Mouse (Mus musculus): ENCODE measurements around the gene Ncoa7. TPM values are rescaled to one million over a fixed set of nuclear protein-coding genes. Genes with fewer than 3 reads are reported as not detected.
"Not testable (repeated sequence)": the region's sequence is repeated elsewhere in the genome, so short reads cannot be mapped to it uniquely, and the experiment has no call there.

Gene Ncoa7
- polyA plus RNA-seq, 1 experiment = 35.6 TPM

GRCm38 (mm10) chr10:30796469-30797261 lies 6.5 kb downstream of the Ncoa7 start:
- H3K4me1 ChIP-seq (ENCODE audit: control insufficient read depth, insufficient read depth, low read length) = no peaks in the 10 kb centered on the region; the same call in 1 of the 2 replicates
- H3K27ac ChIP-seq (ENCODE audit: control insufficient read depth, insufficient read depth, low read depth, low read length, poor library complexity) = no peak overlapping the region
- WGBS = 60% methylated on average over 5 of the region's 5 CpGs
- TF ChIP-seq POLR2A (IDR thresholded peaks at IDR 0.05; ENCODE audit: borderline replicate concordance, control insufficient read depth, low read depth, low read length) = no peak
- no peak for TF ChIP-seq CTCF (IDR thresholded peaks at IDR 0.05; ENCODE audit: control insufficient read depth, insufficient read depth, low read length)
- no peak overlapping the region for H3K4me3 ChIP-seq (replicated peaks; ENCODE audit: control insufficient read depth, low read depth, low read length)

DNA sequence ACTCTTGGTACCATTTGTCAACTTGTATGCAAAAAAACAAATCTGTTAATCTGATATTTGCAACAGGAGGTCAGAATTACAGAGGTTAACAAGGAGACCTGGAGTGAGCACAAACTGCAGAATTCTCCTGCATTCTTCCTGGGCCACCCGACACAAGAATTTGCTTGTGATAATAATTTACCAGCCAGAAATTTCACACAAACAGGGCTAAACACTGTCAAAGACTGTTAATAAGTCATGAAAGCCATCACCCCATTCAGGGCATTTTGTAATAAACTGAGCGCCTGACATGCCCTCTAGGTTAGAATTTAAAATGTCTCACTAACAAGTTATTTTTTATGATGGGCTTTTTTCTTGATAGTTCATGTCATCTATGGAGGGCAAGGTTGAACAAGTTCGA lies 12.1 kb downstream of the Ncoa7 start:
- Histone ChIP-seq H3K27ac (ENCODE audit: control insufficient read depth, insufficient read depth, low read depth, low read length, poor library complexity) (no peak overlapping the region), H3K4me1 (ENCODE audit: control insufficient read depth, insufficient read depth, low read length) (peaks cover 1% of the 10 kb centered on the region; the same call in 1 of the 2 replicates), H3K4me3 (replicated peaks; ENCODE audit: control insufficient read depth, low read depth, low read length) (no peak overlapping the region)
- no peak for TF ChIP-seq POLR2A (IDR thresholded peaks at IDR 0.05; ENCODE audit: borderline replicate concordance, control insufficient read depth, low read depth, low read length)
- no peak for TF ChIP-seq CTCF (IDR thresholded peaks at IDR 0.05; ENCODE audit: control insufficient read depth, insufficient read depth, low read length)
- WGBS = 92% methylated on average over 3 of the region's 3 CpGs

- H3K4me1 ChIP-seq (ENCODE audit: control insufficient read depth, insufficient read depth, low read length) = peaks cover 1% of the 10 kb centered on the region; the same call in 1 of the 2 replicates
- no peak overlapping the region for H3K27ac ChIP-seq (ENCODE audit: control insufficient read depth, insufficient read depth, low read depth, low read length, poor library complexity)
- WGBS = 84% methylated on average over 5 of the region's 5 CpGs
- no peak overlapping the region for H3K4me3 ChIP-seq (replicated peaks; ENCODE audit: control insufficient read depth, low read depth, low read length)
- TF ChIP-seq POLR2A (IDR thresholded peaks at IDR 0.05; ENCODE audit: borderline replicate concordance, control insufficient read depth, low read depth, low read length) (no peak), CTCF (IDR thresholded peaks at IDR 0.05; ENCODE audit: control insufficient read depth, insufficient read depth, low read length) (no peak)
These were observed 13.6 kb downstream of the Ncoa7 start for GRCm38 (mm10) chr10:30789521-30789920.

GRCm38 (mm10) chr10:30788340-30788721 lies 14.8 kb downstream of the Ncoa7 start:
- Histone ChIP-seq H3K4me3 (replicated peaks; ENCODE audit: control insufficient read depth, low read depth, low read length) (no peak overlapping the region), H3K4me1 (ENCODE audit: control insufficient read depth, insufficient read depth, low read length) (peaks cover 1% of the 10 kb centered on the region; the same call in 1 of the 2 replicates), H3K27ac (ENCODE audit: control insufficient read depth, insufficient read depth, low read depth, low read length, poor library complexity) (no peak overlapping the region)
- WGBS = 69% methylated on average over 1 of the region's 1 CpGs
- TF ChIP-seq POLR2A (IDR thresholded peaks at IDR 0.05; ENCODE audit: borderline replicate concordance, control insufficient read depth, low read depth, low read length) (no peak), CTCF (IDR thresholded peaks at IDR 0.05; ENCODE audit: control insufficient read depth, insufficient read depth, low read length) (no peak)

GRCm38 (mm10) chr10:30787684-30788339 lies 15.3 kb downstream of the Ncoa7 start:
- no peak for TF ChIP-seq POLR2A (IDR thresholded peaks at IDR 0.05; ENCODE audit: borderline replicate concordance, control insufficient read depth, low read depth, low read length)
- TF ChIP-seq CTCF (IDR thresholded peaks at IDR 0.05; ENCODE audit: control insufficient read depth, insufficient read depth, low read length) = no peak
- no peak overlapping the region for H3K27ac ChIP-seq (ENCODE audit: control insufficient read depth, insufficient read depth, low read depth, low read length, poor library complexity)
- 56% methylated on average over 3 of the region's 3 CpGs for WGBS
- H3K4me3 ChIP-seq (replicated peaks; ENCODE audit: control insufficient read depth, low read depth, low read length) = no peak overlapping the region
- H3K4me1 ChIP-seq (ENCODE audit: control insufficient read depth, insufficient read depth, low read length) = peaks cover 1% of the 10 kb centered on the region; the same call in 1 of the 2 replicates

DNA sequence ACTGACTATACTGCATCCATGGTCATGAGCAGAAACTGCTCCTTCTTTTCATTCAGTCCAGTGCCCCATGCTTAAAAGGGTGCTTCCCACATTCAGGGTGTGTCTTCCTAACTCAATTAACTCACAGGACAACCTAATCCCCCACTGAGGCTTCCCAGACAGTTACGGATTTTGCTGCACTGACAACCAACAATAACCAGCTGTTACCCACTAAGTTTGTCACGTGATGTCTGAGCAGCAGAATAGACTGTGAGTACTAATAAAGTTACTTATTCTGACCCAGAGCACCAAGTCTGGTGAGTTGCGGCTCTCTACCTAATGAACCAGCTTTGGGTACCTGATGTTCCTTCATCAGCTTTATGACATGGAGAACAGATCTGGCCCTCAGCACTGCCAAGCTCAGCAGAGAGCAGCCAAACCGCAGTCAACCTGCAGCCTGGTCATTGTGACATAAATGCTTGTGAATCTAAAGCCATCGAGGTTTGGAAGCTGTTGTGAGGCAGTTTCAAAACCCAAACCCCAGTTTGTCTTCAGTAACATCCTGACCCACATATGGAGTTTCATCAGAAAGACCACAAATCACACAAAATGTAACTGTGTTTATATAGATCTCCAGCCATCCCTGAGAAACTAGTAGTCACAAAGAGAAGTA lies 16.9 kb downstream of the Ncoa7 start:
- WGBS = 59% methylated on average over 5 of the region's 5 CpGs
- Histone ChIP-seq H3K4me1 (ENCODE audit: control insufficient read depth, insufficient read depth, low read length) (peaks cover 1% of the 10 kb centered on the region; the same call in 1 of the 2 replicates), H3K27ac (ENCODE audit: control insufficient read depth, insufficient read depth, low read depth, low read length, poor library complexity) (no peak overlapping the region), H3K4me3 (replicated peaks; ENCODE audit: control insufficient read depth, low read depth, low read length) (no peak overlapping the region)
- TF ChIP-seq POLR2A (IDR thresholded peaks at IDR 0.05; ENCODE audit: borderline replicate concordance, control insufficient read depth, low read depth, low read length) (no peak), CTCF (IDR thresholded peaks at IDR 0.05; ENCODE audit: control insufficient read depth, insufficient read depth, low read length) (no peak)

DNA sequence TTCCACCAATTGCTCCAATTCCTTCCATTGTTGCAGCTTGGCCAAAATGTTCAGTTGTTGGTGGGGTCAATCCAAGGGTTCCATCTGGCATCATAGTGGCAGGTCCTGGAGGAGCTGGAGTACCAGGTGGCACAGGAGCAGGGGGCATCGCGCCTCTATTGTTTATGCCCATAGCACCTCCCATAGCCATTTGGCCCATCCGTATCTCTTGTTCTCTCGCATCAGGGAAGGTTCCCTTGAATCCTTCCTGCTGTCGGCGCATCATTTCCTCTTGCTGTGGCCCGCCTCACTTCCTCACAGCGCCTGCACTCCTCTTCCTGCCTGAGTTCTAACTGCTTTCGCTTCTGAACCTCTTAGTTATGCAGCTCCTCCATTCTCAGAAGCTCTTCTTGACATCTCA lies 22.2 kb downstream of the Ncoa7 start:
- not testable (repeated sequence) for H3K27ac ChIP-seq (ENCODE audit: control insufficient read depth, insufficient read depth, low read depth, low read length, poor library complexity); H3K4me1 ChIP-seq (ENCODE audit: control insufficient read depth, insufficient read depth, low read length); H3K4me3 ChIP-seq (replicated peaks; ENCODE audit: control insufficient read depth, low read depth, low read length)
- WGBS = 83% methylated on average over 9 of the region's 9 CpGs

DNA sequence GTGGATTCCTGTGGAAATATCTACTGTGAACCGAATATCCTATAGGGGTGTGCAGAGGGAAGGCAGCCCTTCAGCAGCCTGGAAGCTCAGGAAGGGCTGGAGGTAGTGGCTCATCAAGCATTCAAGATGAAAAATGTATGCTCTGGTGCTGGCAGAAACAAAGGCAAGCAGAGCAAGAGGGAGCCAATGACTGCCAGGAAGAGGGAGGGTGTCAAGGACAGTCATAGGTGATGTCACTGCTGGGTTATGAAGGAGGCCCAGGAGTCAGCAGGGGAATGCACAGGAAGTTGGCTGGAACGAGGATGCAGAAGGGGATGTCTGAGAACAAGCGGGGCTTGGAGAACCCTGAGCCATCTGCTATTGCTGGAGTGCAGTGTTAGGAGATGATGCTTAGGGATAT lies 24.9 kb downstream of the Ncoa7 start:
- TF ChIP-seq POLR2A (IDR thresholded peaks at IDR 0.05; ENCODE audit: borderline replicate concordance, control insufficient read depth, low read depth, low read length) = no peak
- no peak for TF ChIP-seq CTCF (IDR thresholded peaks at IDR 0.05; ENCODE audit: control insufficient read depth, insufficient read depth, low read length)
- WGBS = 64% methylated on average over 3 of the region's 3 CpGs
- no peak overlapping the region for H3K4me3 ChIP-seq (replicated peaks; ENCODE audit: control insufficient read depth, low read depth, low read length)
- H3K27ac ChIP-seq (ENCODE audit: control insufficient read depth, insufficient read depth, low read depth, low read length, poor library complexity) = no peak overlapping the region
- H3K4me1 ChIP-seq (ENCODE audit: control insufficient read depth, insufficient read depth, low read length) = no peaks in the 10 kb centered on the region; the same call in 1 of the 2 replicates

Data from bone marrow, adult 2 months (tissue).